Mouse (Mus musculus): ENCODE data around the gene Pex11g. TPM values are rescaled to one million over a fixed set of nuclear protein-coding genes. Genes with fewer than 3 reads are reported as not detected.

Pex11g gene
- polyA plus RNA-seq, 2 experiments: 2.5 to 3.5 TPM

DNA sequence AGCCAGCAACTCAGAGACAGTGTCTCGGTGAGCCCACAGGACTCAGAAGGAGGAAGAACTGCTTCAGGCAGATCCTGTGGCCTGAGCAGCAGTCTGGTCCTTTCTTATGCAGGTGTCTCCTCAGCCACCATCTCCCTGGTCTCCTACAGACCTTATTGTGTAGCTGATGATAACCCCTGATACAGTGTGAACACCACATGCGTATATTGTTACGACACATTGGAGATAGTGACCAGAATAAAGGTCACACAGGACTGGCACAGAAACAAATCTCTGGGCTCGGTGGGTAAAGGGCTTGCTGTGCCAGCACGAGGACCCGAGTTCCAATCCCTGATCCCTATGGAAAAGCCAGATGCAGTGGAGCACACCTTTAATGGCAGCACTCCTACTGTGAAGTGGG is 51.8 kb downstream of the Pex11g start:
- ATAC-seq (ENCODE audit: insufficient read depth): no peak
- Histone ChIP-seq H3K9me3 (ENCODE audit: control insufficient read depth, low read length) (no peaks in the 10 kb centered on the region), H3K27ac (no peak overlapping the region), H3K27me3 (ENCODE audit: control insufficient read depth, insufficient read depth, low read length) (no peaks in the 10 kb centered on the region), H3K4me3 (ENCODE audit: insufficient read depth in 1 of 2, low read depth in 2 of 2, low read length in 2 of 2) (no peak overlapping the region), H3K4me2 (ENCODE audit: low read depth) (no peak overlapping the region), H3K36me3 (replicated peaks; ENCODE audit: control insufficient read depth, insufficient read depth, low read depth) (no peaks in the 10 kb centered on the region), H3K9ac (replicated peaks) (no peak overlapping the region), H3K4me1 (replicated peaks; ENCODE audit: control insufficient read depth in 2 of 2, insufficient read depth in 2 of 2, low read length in 1 of 2) (peaks cover 31 to 57% of the 10 kb centered on the region in 2 experiments)
- WGBS (ENCODE audit: insufficient replicate concordance): 79% methylated on average over 6 of the region's 6 CpGs
- no peak for DNase-seq (ENCODE audit: low read depth in 3 of 3, low spot score in 3 of 3)
- no peak for TF ChIP-seq CTCF (IDR thresholded peaks at IDR 0.05; ENCODE audit: low read depth)
- no peak for TF ChIP-seq EP300 (IDR thresholded peaks at IDR 0.05; ENCODE audit: low read depth)

DNA sequence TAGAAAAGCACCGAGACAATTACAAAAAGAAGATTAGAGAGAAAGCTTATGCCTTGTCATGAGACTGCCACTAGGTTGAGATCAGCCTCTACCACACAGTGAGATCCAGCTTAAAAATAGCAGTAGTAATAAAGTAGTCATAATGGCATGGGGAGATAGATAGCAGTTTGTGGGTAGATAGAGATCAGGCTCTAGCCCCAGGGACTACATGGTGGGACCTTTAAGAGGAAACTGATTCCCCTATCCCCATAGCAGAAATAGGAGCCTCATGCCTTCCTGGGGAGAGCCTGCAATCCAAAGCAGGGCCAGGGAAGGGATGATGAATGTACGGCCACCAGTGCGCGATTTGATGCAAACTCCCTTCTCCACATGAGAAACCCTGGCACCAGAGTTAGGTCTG is 52.2 kb downstream of the Pex11g start:
- WGBS (ENCODE audit: insufficient replicate concordance): 47% methylated on average over 4 of the region's 4 CpGs
- Histone ChIP-seq H3K36me3 (replicated peaks; ENCODE audit: control insufficient read depth, insufficient read depth, low read depth) (no peaks in the 10 kb centered on the region), H3K4me2 (ENCODE audit: low read depth) (no peak overlapping the region), H3K27ac (no peak overlapping the region), H3K9ac (replicated peaks) (no peak overlapping the region), H3K4me3 (ENCODE audit: insufficient read depth in 1 of 2, low read depth in 2 of 2, low read length in 2 of 2) (no peak overlapping the region), H3K9me3 (ENCODE audit: control insufficient read depth, low read length) (no peaks in the 10 kb centered on the region), H3K4me1 (replicated peaks; ENCODE audit: control insufficient read depth in 2 of 2, insufficient read depth in 2 of 2, low read length in 1 of 2) (peaks cover 31 to 59% of the 10 kb centered on the region in 2 experiments), H3K27me3 (ENCODE audit: control insufficient read depth, insufficient read depth, low read length) (no peaks in the 10 kb centered on the region)
- TF ChIP-seq CTCF (IDR thresholded peaks at IDR 0.05; ENCODE audit: low read depth) (no peak), EP300 (IDR thresholded peaks at IDR 0.05; ENCODE audit: low read depth) (no peak)
- ATAC-seq (ENCODE audit: insufficient read depth): no peak
- no peak for DNase-seq (ENCODE audit: low read depth in 3 of 3, low spot score in 3 of 3)

DNA sequence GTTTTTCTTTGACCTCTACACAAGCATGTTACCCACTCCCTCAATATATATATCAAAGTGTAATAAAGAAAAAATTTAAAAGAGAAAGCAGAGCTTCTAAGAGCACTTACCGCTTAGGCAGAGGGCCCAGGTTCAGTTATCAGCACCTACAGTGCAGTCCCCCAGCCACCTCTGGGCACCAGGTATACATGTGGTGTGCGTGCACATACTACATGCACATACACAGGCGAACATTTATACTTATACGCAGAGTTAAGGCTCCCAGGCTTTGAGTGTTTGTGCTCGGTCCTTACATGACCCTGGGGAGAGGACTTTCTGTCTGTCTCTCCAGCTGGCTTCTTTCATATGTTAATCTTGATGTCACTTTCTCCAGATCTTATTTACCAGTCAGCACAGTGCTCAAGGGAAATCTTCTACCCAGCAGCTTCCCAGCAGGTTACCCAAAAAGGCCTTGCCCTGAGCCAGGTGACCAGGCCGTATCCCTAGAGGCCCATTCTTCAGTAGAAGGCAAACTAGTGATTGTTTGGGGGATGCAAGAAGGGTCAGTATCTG is 52.8 kb downstream of the Pex11g start:
- 62% methylated on average over 6 of the region's 6 CpGs for WGBS (ENCODE audit: insufficient replicate concordance)
- TF ChIP-seq EP300 (IDR thresholded peaks at IDR 0.05; ENCODE audit: low read depth): no peak
- TF ChIP-seq CTCF (IDR thresholded peaks at IDR 0.05; ENCODE audit: low read depth): no peak
- ATAC-seq (ENCODE audit: insufficient read depth) (no peak), DNase-seq (ENCODE audit: low read depth in 3 of 3, low spot score in 3 of 3) (no peak)
- Histone ChIP-seq H3K27ac (no peak overlapping the region), H3K9ac (replicated peaks) (no peak overlapping the region), H3K4me3 (ENCODE audit: insufficient read depth in 1 of 2, low read depth in 2 of 2, low read length in 2 of 2) (no peak overlapping the region), H3K4me1 (replicated peaks; ENCODE audit: control insufficient read depth in 2 of 2, insufficient read depth in 2 of 2, low read length in 1 of 2) (peaks cover 31 to 59% of the 10 kb centered on the region in 2 experiments), H3K9me3 (ENCODE audit: control insufficient read depth, low read length) (no peaks in the 10 kb centered on the region), H3K36me3 (replicated peaks; ENCODE audit: control insufficient read depth, insufficient read depth, low read depth) (no peaks in the 10 kb centered on the region), H3K4me2 (ENCODE audit: low read depth) (no peak overlapping the region), H3K27me3 (ENCODE audit: control insufficient read depth, insufficient read depth, low read length) (no peaks in the 10 kb centered on the region)

DNA sequence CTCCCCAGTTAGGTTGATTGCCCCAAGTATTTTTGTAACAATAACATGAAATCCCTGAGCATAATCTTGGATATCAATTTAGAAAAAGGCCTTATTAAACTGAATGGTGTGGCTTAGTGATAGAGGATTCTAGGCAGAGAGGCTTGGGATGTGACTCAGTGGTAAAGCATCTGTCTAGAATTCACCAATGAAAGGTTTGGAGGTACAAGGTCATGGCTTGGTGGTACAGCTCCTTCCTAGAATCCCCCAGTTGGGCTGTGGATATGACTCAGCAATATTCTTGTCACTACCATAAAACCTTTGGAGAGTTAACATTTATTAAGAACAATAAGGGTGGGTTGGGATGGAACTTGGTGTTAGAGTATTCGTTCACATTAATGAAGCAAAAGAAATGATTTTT is 54.7 kb downstream of the Pex11g start:
- 67% methylated on average over 1 of the region's 1 CpGs for WGBS (ENCODE audit: insufficient replicate concordance)
- no peak for DNase-seq (ENCODE audit: low read depth in 3 of 3, low spot score in 3 of 3)

DNA sequence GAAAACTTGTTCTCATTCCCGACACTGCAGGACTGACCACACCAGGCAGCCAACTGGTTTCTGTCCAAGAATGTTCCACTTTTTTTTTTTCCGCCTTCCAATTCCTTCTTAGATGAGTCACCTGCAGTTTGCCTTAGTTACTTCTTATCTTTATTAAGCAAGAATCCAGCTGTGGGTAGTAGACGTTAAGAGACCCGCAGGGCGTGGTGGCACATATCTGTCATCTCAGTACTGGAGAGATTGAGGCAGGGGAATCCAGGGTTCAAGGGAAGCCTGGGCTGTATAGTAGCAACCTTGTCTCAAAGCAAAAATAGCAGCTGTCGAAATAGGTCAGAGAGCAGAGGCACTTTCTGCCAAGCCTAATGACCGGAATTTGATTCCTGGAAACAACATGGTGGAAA is 55.6 kb downstream of the Pex11g start:
- Histone ChIP-seq H3K27me3 (ENCODE audit: control insufficient read depth, insufficient read depth, low read length) (no peaks in the 10 kb centered on the region), H3K27ac (peak overlapping the region; percentile 48), H3K36me3 (replicated peaks; ENCODE audit: control insufficient read depth, insufficient read depth, low read depth) (no peaks in the 10 kb centered on the region), H3K9ac (replicated peaks) (no peak overlapping the region), H3K9me3 (ENCODE audit: control insufficient read depth, low read length) (no peaks in the 10 kb centered on the region), H3K4me2 (ENCODE audit: low read depth) (peak overlapping the region; percentile 34), H3K4me1 (replicated peaks; ENCODE audit: control insufficient read depth in 2 of 2, insufficient read depth in 2 of 2, low read length in 1 of 2) (peaks cover 40 to 67% of the 10 kb centered on the region in 2 experiments), H3K4me3 (ENCODE audit: insufficient read depth in 1 of 2, low read depth in 2 of 2, low read length in 2 of 2) (no peak overlapping the region)
- DNase-seq (ENCODE audit: low read depth in 3 of 3, low spot score in 3 of 3): peak; percentile 64 to 68 (median 66)
- TF ChIP-seq CTCF (IDR thresholded peaks at IDR 0.05; ENCODE audit: low read depth): no peak
- peak; percentile 78 for TF ChIP-seq EP300 (IDR thresholded peaks at IDR 0.05; ENCODE audit: low read depth)
- peak; percentile 80 for ATAC-seq (ENCODE audit: insufficient read depth)
- 14% methylated on average over 7 of the region's 7 CpGs for WGBS (ENCODE audit: insufficient replicate concordance)

More for the DNA sequence above, 54.7 kb downstream of the Pex11g start:
- no peaks in the 10 kb centered on the region for H3K27me3 ChIP-seq (ENCODE audit: control insufficient read depth, insufficient read depth, low read length)
- ATAC-seq (ENCODE audit: insufficient read depth): no peak
- H3K9me3 ChIP-seq (ENCODE audit: control insufficient read depth, low read length): no peaks in the 10 kb centered on the region
- H3K9ac ChIP-seq (replicated peaks): no peak overlapping the region
- no peak overlapping the region for H3K27ac ChIP-seq
- H3K4me3 ChIP-seq (ENCODE audit: insufficient read depth in 1 of 2, low read depth in 2 of 2, low read length in 2 of 2): no peak overlapping the region
- no peaks in the 10 kb centered on the region for H3K36me3 ChIP-seq (replicated peaks; ENCODE audit: control insufficient read depth, insufficient read depth, low read depth)
- TF ChIP-seq EP300 (IDR thresholded peaks at IDR 0.05; ENCODE audit: low read depth) (no peak), CTCF (IDR thresholded peaks at IDR 0.05; ENCODE audit: low read depth) (no peak)
- no peak overlapping the region for H3K4me2 ChIP-seq (ENCODE audit: low read depth)
- H3K4me1 ChIP-seq (replicated peaks; ENCODE audit: control insufficient read depth in 2 of 2, insufficient read depth in 2 of 2, low read length in 1 of 2): peaks cover 32 to 65% of the 10 kb centered on the region in 2 experiments
